In genomic region chr13:74632857-74633256, GRCm38 (mm10) we compare ENCODE assay signal across 17 mouse cellular contexts.
"Had no signal": no experiment of that assay in that cellular context is flagged by ENCODE, and none has a peak within 500 bp of the region (broad histone marks: within the 10 kb centered on the region; RNA-seq: fewer than 3 reads in every experiment).

No protein-coding gene starts in this region.

- H3K4me3 ChIP-seq: lung, embryonic 15.5 days; megakaryocyte, embryonic 14.5 days; midbrain, embryonic 13.5 days; midbrain, embryonic 15.5 days; neural tube, embryonic 12.5 days; stomach, embryonic 15.5 days had no signal

- ATAC-seq: lung, postnatal 0 days; midbrain, embryonic 13.5 days; midbrain, embryonic 15.5 days had no signal

- H3K9ac ChIP-seq: lung, embryonic 15.5 days; midbrain, embryonic 13.5 days; midbrain, embryonic 15.5 days; neural tube, embryonic 12.5 days; stomach, embryonic 15.5 days had no signal

- H3K27ac ChIP-seq: lung, embryonic 15.5 days; macrophage; midbrain, embryonic 13.5 days; midbrain, embryonic 15.5 days; neural tube, embryonic 12.5 days; stomach, embryonic 15.5 days; stomach, postnatal 0 days had no signal

- H3K9me3 ChIP-seq: lung, embryonic 15.5 days; megakaryocyte, embryonic 14.5 days; midbrain, embryonic 13.5 days; midbrain, embryonic 15.5 days; neural tube, embryonic 12.5 days; stomach, embryonic 15.5 days had no signal

- H3K36me3 ChIP-seq: lung, embryonic 15.5 days; midbrain, embryonic 13.5 days; midbrain, embryonic 15.5 days; neural tube, embryonic 12.5 days; stomach, embryonic 15.5 days had no signal

- H3K27me3 ChIP-seq: lung, embryonic 15.5 days; midbrain, embryonic 13.5 days; midbrain, embryonic 15.5 days; neural tube, embryonic 12.5 days; stomach, embryonic 15.5 days had no signal

- H3K4me2 ChIP-seq: lung, embryonic 15.5 days; midbrain, embryonic 11.5 days; midbrain, embryonic 13.5 days; midbrain, embryonic 15.5 days; neural tube, embryonic 12.5 days; stomach, embryonic 15.5 days had no signal

- DNase-seq: lung, adult 2 months; lung, postnatal 14 days; lung, postnatal 36 days; right cerebral cortex, postnatal 14 days; thymus, adult 2 months; thymus, postnatal 25 days; thymus, postnatal 4 days had no signal

- H3K4me1 ChIP-seq: lung, embryonic 15.5 days; megakaryocyte, embryonic 14.5 days; midbrain, embryonic 13.5 days; midbrain, embryonic 15.5 days; neural tube, embryonic 12.5 days; stomach, embryonic 15.5 days had no signal
